In genomic region chr14:84667685-84668084, GRCm38 (mm10) we compare ENCODE assay signal across 4 mouse cellular contexts.
DNase-seq lines count a peak whose midpoint lies in the region; ATAC-seq lines count a peak whose summit lies in the region.
"Not testable (repeated sequence)": the region's sequence is repeated elsewhere in the genome, so short reads cannot be mapped to it uniquely, and the experiment has no call there.

No protein-coding gene starts in this region.

- not testable (repeated sequence) for ATAC-seq in hindbrain, embryonic 11.5 days (ENCODE audit: low FRiP score); midbrain, embryonic 11.5 days (ENCODE audit: low FRiP score)

- not testable (repeated sequence) for H3K9me3 ChIP-seq in hindbrain, embryonic 11.5 days (ENCODE audit: control insufficient read depth, low read length); midbrain, embryonic 11.5 days (ENCODE audit: control insufficient read depth, low read length)

- H3K27me3 ChIP-seq in hindbrain, embryonic 11.5 days (ENCODE audit: control insufficient read depth, insufficient read depth, low read length); midbrain, embryonic 11.5 days (ENCODE audit: control insufficient read depth, insufficient read depth, low read length): not testable (repeated sequence)

- not testable (repeated sequence) for H3K4me3 ChIP-seq in hindbrain, embryonic 11.5 days (ENCODE audit: low read depth, low read length); midbrain, embryonic 11.5 days (ENCODE audit: low read depth, low read length)

- H3K27ac ChIP-seq in hindbrain, embryonic 11.5 days (ENCODE audit: low read depth, low read length); midbrain, embryonic 11.5 days (ENCODE audit: low read depth, low read length): not testable (repeated sequence)

- WGBS in hindbrain, embryonic 11.5 days: 87% methylated on average over 2 of the region's 2 CpGs
- WGBS in midbrain, embryonic 11.5 days: 92% methylated on average over 2 of the region's 2 CpGs

- not testable (repeated sequence) for H3K4me1 ChIP-seq in hindbrain, embryonic 11.5 days (replicated peaks; ENCODE audit: control insufficient read depth, insufficient read depth, low read length); midbrain, embryonic 11.5 days (ENCODE audit: control insufficient read depth, insufficient read depth, low read length)

- DNase-seq in Muller cell, postnatal 12 days (ENCODE audit: inconsistent ontology term): peak; percentile 78
- DNase-seq in adipocyte (ENCODE audit: low spot score): peak; percentile 8
- peak; percentile 54 for DNase-seq in hindbrain, embryonic 11.5 days (ENCODE audit: low spot score)
- peak; percentile 94 for DNase-seq in midbrain, embryonic 11.5 days (ENCODE audit: low spot score, missing footprints)

- H3K9ac ChIP-seq in hindbrain, embryonic 11.5 days (ENCODE audit: low read depth, low read length); midbrain, embryonic 11.5 days (ENCODE audit: low read length): not testable (repeated sequence)

- H3K4me2 ChIP-seq in hindbrain, embryonic 11.5 days (replicated peaks; ENCODE audit: low read depth, low read length); midbrain, embryonic 11.5 days: not testable (repeated sequence)

- H3K36me3 ChIP-seq in hindbrain, embryonic 11.5 days (ENCODE audit: control insufficient read depth, insufficient read depth, low read length); midbrain, embryonic 11.5 days (ENCODE audit: control insufficient read depth, insufficient read depth, low read length): not testable (repeated sequence)

Comparison
In these comparisons a context has a peak if more than half of its experiments do, and no peak if none do; other contexts are left out.
1. DNase-seq: peak in every context shown above with its lines; median percentile 94 in midbrain, embryonic 11.5 days; 78 in Muller cell, postnatal 12 days; 54 in hindbrain, embryonic 11.5 days; 8 in adipocyte.